Mouse (Mus musculus): ENCODE results near the gene Dguok. TPM values are rescaled to one million over a fixed set of nuclear protein-coding genes. Genes with fewer than 3 reads are reported as not detected.

Dguok gene
- 15.9 and 16.2 TPM in 2 replicates for polyA plus RNA-seq (2012; rRNA removed)

DNA sequence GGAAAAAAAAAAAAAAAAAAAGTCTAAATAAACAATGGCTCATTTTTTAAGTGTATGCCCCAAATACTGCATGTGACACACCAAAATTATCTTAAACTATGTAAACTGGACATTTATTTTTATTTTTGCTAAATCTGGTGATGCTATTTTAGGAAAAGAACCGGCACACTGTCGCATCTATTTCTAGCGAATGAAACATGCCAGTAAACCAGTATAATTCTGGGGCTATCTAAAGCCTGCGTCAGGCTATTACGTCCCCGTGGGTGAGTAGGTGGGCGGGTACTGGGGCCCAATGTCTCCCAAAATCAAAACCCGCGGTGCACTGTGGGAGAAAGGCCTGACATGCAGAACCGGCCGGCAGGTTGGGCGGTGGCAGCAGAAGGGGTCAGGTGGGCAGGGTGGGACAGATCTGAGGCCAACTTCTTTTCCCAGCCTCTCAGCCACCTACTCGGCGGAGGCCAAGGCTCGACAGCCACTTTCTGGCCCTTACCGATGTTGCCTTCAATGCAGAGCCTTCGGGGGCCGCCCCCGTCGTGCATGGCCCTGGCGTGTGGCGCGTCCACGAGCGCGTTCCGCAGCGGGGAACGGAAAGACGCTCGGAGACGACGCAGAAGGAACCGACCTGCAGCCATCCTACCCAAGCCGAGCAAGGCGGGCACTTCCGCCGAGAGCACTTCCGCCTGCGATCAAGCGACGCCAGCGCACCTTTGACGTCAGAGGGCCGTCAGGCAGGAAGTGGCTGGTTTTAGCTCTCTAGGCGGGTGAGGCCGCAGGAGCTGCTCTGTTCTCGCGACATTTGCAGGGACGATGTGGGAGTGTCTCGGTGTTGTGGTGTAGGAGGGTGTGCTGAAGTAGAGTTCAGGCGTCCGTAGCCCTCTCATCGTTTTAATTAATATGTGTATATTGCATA, at the start of gene Dguok:
TSS of gene Dguok (minus strand) at position 712 of the 910 bp plus-strand sequence.

GRCm38 (mm10) chr6:83536028-83536794, 29.4 kb upstream of the Dguok start, which contains the start of gene Actg2:
TSS of gene Actg2 (minus strand) at chr6:83536265.

GRCm38 (mm10) chr6:83459034-83459644, 47.6 kb downstream of the Dguok start, which contains the start of gene Tet3:
TSS of gene Tet3 (minus strand) at chr6:83459084.

Other genes starting within 250 kb of the Dguok start
- gene Mthfd2, start 181.1 kb downstream of the Dguok start, polyA plus RNA-seq (2012; rRNA removed), result 47.3 and 52.6 TPM in 2 replicates
- 25.8 and 32.2 TPM in 2 replicates for gene Mob1a, start 181.0 kb downstream of the Dguok start, polyA plus RNA-seq (2012; rRNA removed)
- gene Bola3, start 157.8 kb downstream of the Dguok start, polyA plus RNA-seq (2012; rRNA removed), result 87.6 and 91.5 TPM in 2 replicates
- gene Tet3, start 47.9 kb downstream of the Dguok start, polyA plus RNA-seq (2012; rRNA removed), result 2.9 and 3.7 TPM in 2 replicates
- gene Actg2, start 29.3 kb upstream of the Dguok start, polyA plus RNA-seq (2012; rRNA removed), result 1.7 and 2.4 TPM in 2 replicates
- gene Stambp, start 65.8 kb upstream of the Dguok start, polyA plus RNA-seq (2012; rRNA removed), result 6.3 and 7.0 TPM in 2 replicates
- 3.7 and 4.2 TPM in 2 replicates for gene Clec4f, start 149.2 kb upstream of the Dguok start, polyA plus RNA-seq (2012; rRNA removed)
- 0.15 and 0.22 TPM in 2 replicates for gene Cd207, start 170.9 kb upstream of the Dguok start, polyA plus RNA-seq (2012; rRNA removed)
- not detected in 2 replicates for gene Vax2, start 204.3 kb upstream of the Dguok start, polyA plus RNA-seq (2012; rRNA removed)
- 0.03 and 0.05 TPM in 2 replicates for gene Atp6v1b1, start 236.0 kb upstream of the Dguok start, polyA plus RNA-seq (2012; rRNA removed)